Mouse (Mus musculus): ENCODE measurements around the gene Zdhhc13.

The Zdhhc13 gene

DNA sequence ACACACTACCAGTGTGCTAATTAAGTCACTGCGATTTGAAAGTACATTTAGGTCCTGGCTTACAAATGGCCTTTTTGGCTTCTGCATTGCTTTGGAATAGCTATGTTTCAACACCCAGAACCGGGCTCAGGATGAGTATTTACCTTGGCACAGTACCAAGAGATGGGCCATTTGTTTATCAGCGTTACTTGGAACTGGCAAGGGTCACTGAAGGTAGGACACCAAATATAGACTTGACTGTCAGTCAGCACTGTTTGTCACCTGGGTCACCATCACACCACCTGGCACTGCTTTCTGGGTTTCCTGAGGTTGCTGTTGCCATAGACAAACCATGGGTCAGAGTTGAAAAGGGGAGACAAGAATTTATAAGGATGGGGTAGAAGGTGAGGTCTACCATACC is 53.5 kb downstream of the Zdhhc13 start:
- DNase-seq, result no peak

DNA sequence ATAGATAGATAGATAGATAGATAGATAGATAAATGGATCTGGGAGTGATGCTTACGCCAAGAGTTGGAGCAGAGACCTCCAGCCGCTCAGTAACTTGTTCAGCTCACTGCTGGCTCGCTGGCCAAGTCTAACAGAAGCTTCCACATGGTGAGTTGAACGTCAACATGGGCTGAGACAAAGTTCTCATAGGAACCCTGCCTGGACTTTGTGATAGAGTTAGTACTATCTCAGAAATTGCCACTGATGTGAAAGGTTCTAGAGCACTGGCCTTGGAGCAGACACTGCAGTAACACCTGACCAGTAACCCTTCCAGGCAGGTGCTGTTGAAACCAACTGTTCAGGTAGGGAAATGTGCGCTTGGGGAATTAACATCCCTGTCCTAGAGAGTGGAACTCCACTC is 54.7 kb downstream of the Zdhhc13 start:
- DNase-seq, result no peak

DNA sequence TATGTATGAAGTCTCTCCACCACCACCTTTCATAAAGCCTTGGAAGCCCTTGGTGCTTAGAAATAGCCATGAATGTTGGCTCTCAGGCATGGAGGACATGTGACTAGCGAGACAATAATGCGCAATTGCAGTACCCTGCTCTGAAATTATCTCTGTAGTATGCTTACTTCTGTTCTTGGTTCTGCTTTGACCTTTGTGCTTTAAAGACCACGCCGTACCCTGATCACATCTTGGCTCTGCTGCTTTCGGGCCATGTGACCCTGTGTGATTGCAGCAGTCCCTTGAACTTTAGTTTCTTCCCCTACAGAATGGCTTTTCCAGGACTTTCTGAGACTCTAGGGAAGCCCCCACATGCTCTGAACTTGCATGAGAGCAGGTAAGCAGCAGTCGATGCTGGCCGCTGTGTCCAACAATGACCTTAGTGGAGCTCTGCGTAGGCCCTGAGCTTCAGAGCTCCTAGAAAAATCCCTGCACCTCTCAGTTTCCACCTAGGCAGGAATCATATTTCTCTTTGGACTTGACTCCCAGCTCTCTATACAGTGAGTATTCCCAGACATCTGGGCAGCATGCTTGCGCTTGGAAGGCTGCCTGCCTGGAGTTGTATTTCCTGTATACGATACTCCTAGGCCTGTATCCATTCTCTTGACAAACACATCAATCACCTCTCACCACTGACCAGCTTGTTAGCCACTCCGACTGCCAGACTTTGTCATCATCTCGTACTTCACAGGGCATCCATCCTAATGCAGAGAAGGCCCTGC is 56.6 kb downstream of the Zdhhc13 start:
- DNase-seq, result peak; percentile 23 to 60

DNA sequence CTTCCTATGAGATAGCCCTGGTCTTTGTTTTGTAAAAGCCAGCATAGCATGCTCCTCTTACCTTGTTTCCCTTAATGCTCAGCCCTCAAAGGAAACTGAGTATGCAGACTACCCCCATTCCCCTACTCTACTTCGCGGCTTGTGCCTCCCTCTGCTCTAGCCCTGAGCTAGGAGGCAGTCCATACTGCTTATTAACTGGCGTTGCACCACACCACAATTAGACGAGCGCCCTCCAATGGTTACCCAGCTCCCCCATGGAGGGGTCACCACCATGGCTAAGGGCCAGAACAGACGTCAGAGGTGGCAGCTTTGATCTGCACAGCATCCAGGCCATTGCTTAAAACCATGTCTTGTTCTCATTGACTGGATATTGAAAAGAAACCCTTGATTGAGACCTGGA is 58.0 kb downstream of the Zdhhc13 start:
- no peak for DNase-seq

DNA sequence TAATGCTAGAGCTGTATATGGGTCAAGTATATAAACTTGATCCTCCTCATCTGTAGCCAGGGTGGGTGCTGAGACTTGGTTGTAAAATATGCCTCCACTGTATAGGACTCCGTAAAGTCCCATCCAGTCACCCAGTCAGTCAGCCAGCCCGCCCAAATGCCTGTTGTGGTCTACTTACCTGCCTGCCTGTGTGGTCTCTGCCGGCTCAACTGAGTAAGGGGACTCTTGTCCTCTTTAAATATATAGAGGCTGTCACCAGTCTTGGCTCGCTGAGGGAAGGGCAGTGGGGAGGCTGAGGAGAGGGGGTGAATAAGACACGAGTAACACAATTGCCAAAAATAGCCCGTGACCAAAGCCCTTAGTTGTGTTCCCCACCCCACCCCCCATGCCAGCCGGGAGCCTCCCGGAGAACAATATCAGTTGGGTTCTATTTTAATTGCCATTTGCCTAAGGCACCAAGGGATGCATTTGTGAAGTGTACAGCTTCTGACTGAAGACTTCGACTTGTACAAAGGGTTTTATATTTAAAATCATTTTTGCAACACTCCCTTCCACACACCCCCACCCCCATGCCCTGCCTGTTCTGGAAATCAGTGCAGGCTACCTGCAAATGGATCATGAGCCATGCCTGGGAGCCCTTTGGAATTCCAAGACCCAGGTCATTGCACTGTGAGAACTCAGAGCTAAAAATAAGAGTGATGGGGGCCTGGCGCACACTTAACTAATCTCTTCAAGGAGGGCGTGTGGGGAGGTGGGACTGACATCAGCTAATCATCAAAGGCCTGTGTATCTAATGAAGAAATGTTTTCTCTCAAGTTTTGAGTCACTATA is 59.2 kb downstream of the Zdhhc13 start, which contains the start of gene Csrp3:
Csrp3 (minus strand) TSS at position 214 of the 831 bp plus-strand sequence.
- DNase-seq, result no peak

DNA sequence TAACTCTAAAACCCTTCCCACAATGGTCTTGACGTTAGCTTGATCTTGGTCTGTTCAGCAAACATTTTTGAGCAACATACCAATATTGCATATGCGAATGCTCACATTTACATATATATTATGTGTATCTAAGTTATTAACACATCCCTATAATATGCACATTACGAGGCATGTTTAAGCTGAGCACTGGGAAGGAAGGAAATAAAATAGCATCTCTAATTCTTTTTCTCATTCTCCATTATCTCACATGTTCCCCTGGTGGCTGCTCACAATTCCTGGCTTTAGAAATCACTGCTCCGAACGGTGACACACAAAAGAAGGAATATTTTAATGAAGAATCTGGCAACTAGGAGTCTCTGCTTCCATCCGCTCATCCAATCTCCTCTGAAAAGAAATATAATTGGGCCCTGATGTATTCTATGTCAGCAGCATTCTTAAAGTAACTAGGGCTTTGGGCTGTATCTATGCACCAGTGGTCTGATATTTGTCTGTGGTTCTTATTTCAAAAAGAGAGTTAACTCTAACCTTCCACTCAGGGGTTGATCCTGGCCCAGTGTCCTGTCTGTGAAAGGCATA is 62.8 kb downstream of the Zdhhc13 start:
- DNase-seq, result no peak

DNA sequence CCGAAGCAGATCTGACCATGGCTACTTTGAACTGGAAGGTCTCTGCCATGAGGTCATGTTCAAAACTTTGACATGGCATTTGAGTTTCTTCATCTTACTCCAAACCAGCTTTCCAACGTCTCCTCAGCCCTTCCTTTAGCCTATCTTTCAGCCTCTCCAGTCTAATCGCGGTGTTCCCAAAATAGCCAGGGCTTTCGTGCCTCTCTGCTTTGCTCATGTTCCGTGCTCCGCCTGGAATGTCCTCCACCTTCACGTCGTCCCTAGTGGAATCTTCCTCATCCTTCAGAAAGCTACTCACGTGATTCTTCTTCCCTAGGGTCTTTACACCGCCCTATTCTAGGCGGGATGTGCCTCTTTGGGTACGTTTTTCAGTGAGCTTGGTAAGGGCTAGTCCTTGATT is 64.7 kb downstream of the Zdhhc13 start:
- DNase-seq, result no peak

DNA sequence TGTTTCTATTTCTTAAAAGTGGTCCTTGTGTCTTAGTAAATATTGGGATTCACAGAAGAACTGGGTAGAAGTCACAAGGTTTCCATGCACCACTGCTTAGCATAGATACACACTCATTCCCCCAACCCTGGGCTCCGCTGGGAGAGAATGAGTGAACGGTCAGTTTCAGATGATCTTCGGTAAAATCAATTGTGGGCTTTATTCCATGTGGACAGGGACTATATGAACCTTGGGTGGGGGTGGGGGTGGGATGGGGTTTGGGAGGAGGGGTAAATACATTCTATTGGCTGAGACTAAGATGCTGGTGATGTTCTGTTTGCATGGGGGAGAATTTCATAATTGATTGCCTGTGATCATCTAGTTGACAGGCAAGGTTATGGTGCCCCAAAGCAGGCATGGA is 66.7 kb downstream of the Zdhhc13 start:
- no peak for DNase-seq

DNA sequence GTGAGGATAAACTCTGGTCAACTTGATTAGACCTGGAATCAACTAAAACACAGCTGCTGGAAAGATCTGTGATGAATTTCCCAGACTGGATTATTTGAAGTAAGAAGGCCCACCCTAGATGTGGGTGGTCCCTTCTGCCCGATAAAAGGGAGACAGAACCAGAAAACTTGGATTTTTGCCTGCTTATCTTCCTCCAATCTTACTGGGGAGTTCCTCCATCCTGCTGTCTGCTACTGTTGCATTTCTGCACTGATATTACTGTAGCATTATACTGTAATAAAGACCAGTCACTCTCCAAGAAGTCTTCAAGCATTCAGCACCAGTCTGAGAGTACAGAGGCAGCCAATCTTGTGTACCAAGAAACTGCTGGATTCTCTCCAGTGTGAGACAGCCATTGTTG is 69.5 kb downstream of the Zdhhc13 start:
- DNase-seq, result no peak

DNA sequence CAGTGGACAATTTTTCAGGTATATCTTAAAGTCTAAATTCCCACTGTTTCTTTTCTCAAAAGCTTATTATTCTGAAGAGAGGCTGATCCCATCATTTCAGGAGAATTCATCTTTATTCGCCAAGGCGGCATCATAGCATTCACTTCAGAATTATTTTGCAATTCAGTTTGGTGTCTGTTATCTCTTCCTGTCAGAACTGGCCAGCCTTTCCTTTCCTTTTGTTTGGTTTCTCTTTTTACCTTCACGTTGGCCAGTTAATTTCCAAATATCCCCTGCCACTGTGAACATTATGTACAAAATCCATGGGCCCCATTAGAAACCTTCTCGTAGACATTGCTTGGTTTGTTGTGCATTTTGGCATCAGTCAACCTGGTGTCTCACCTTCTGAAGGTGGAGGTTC is 70.6 kb downstream of the Zdhhc13 start:
- DNase-seq, result no peak

DNA sequence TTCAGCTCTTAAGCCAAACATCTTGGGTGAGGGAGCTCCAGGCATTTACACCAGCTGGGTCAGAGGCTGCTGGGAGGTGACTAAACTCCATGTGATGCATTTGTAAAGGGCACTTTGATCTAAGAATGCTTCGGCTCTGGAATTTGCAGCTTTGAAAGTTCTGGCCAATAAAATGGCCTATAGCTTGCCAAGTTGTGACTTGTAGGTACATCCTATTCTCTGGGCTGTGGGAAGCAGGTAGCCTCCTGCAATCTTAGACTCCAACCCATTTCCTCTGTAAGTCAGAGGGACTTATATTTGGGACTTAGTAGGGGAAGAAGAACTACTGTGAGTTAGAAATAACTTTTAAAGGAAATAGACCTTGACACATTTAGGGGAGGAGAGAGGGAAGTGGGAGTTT is 72.1 kb downstream of the Zdhhc13 start:
- DNase-seq, result no peak

DNA sequence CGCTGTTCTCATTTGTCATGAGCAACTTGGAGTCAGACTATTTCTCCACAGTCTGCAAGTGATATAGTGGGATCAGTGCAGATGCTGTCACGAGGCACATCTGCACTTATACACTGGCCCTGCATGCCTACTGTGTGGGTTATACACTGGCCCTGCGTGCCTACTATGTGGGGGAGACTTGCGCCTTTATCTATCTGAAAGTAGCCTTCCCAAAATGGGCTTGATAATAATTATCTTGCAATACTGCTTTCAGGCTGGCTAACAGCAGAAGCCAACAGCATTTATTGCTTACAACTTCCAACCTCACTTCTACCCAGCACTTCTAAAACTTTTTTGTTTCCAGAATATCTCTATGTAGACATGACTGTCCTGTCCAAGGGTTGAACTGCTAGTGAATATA is 73.0 kb downstream of the Zdhhc13 start:
- DNase-seq, result no peak

DNA sequence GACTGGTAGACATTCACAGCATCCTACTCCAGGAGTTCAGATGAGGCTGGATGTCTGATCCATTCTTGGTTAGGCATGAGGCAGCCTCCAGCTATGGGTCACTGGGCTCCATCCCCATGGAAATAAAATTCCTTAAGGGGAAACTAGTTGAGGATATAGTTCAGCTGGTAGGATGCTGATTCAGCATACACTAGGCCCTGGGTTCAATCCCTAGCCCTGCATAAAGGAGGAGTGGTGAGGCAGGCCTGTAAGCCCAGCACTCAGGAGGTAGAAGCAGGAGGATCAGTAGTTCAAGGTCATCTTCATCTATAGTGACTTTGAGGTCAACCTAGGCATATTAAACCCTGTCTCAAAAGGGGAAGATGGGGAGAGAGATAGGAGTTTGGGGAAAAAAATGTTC is 75.4 kb downstream of the Zdhhc13 start:
- DNase-seq, result no peak

DNA sequence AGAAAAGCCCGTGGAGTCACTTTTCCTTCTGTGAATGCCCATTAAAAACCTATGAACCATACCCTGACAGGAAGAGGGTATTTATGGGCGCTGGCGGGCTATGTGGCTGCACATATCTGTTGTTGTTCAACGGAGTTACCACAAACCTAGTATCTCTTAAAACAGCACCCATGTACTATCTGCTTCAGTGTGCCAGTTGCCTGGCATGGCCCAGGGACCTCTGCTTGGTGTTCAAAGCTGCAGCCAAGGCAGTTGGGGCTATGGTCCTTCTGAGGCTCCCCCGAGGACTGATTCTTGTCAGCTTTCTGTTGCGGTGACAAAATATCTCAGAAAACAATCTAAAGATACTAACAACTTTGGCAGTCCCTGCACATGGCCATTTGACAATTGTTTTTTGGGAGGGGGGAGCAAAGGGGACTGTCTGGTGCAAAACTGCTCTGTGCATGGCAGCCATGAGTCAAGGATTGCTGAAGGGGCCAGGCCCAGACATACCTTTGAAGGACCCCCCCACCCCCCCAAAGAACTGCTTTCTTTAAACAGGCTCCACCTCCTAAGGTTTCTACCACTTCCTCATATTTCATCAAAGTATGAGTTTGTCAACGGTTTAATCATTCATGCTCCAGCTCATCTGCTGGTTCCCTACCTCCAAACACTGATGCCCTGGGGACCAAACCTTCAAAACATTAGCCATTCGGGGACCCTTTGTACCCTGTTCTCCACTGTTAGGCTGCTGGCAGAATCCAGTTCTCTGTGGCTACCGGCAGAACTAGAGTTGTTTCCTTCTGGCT is 76.1 kb downstream of the Zdhhc13 start:
- DNase-seq, result no peak

DNA sequence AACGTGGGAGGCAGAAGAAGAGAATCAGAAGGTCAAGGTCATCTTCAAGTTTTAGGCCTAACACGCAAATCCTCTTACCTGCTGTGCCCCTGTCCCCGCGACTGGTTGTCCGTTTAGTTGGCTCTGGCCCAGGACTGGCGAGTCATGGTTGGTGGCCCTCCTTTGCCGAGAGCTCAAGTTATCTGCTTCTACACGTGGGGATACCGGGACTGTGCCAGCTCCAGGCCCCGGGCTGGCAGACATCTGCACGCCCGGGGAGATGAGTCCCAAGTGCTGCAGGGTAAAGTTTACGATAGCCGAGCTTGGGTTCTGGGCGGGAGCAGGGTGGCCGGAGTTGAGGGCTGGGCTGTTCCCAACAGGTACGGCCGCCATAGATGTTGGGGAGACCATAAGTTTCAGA is 78.8 kb downstream of the Zdhhc13 start:
- no peak for DNase-seq

DNA sequence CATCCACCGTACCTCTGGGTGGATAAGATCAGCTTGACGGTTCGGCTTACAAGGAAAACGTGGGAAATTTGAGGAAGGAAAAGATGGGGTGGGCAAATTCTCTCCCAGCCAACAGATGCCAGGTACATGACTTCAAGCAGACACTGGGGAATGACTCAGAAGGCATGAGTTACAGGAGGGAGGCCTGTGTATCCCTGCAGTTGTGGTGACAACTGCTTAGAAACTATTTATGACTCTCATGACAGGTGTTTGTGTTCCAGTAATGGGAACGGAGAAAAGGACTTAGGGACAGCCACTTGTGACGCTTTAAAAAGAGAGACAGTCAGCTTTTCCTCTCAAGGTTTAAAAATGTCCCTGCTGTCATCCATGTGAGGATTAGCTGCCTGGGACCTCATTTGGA is 81.3 kb downstream of the Zdhhc13 start:
- no peak for DNase-seq

DNA sequence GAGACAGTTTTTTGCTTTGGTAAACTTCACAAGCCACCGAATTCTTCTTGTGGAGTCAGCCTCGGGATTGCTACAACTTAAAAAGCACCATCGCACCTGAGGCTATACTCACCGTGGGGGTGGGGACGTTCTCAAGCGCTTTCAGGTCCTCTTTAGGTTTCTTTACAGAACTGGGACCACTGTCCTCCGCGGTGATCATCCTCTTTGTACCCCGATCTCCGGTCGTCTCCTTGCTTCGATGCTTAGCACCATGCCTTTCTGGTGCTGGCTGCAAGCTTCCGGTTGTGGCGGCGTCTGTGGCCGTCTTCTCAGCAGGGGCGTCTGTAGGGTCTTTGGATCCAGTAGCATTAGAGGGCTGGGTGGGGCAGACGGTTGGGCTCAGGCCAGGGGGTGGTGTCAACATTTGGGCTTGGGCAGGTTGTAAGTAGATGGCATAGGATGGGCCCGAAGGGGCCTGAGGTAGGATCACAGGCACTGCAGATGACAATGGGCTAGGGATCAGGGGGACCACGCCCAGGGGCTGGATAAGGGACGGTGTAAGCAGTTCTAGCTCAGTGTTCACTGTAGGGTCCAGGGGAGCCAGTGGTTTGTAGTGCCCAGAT is 81.9 kb downstream of the Zdhhc13 start:
- DNase-seq, result no peak

DNA sequence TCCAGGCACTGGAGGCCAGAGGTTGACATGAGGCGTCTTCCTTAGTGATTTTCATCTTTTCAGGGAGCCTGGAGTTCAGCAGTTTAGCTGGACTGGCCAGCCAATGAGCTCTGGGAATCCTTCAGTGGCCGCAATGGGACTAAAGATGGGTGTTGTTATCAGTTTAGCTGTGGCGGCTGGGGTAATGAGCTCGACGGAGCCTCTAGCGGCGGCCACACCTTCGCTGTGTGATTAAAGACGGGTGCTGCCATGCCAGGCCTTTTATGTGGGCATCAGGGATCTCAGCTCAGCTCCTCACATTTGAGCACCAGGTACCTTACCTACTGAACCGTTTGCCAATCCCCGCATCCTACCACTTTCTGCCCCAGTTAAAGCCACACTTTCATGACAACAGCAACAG is 82.5 kb downstream of the Zdhhc13 start:
- no peak for DNase-seq

DNA sequence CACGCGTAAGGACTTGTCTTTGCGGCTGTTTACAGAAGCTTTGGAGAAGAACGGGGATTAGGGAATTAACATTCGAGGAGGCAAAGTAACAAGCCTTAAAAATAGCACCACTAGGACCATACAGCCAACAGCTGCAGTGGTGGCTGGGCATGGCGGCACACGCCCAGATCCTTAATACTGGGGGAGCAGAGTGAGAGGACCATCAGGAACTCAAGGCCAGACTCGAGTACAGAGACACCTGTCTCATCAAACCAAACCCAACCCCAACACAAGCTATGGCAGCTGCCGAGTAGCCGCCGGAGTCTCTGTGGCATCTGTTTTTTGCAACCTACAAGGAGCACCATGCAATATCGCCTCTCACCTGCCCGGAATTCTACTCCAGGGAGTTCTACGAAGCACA is 86.3 kb downstream of the Zdhhc13 start:
- no peak for DNase-seq

DNA sequence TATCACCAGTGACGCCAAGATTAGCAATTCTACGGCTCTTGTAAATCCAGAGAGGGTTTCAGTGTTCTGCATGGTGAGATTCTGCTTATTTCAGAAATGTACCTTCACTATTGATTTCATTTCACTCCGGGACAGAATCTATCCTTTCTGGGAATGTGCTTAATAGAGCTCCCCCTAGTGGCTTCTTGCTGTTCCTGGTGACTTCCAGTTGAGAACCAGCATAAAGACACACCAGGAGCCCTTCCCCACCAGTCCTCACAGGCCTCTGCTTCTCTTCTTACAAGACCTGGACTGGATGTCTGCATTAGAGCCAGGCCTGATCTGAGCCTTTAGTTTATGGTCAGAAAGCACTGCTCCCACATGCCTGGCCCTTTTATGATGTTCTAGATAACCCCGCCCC is 87.7 kb downstream of the Zdhhc13 start:
- peak in 1 of 2 experiments; percentile 61 for DNase-seq

Measured in lung, postnatal 4 days (tissue).